ENCODE assay signal across 16 mouse cellular contexts in the genomic region with DNA sequence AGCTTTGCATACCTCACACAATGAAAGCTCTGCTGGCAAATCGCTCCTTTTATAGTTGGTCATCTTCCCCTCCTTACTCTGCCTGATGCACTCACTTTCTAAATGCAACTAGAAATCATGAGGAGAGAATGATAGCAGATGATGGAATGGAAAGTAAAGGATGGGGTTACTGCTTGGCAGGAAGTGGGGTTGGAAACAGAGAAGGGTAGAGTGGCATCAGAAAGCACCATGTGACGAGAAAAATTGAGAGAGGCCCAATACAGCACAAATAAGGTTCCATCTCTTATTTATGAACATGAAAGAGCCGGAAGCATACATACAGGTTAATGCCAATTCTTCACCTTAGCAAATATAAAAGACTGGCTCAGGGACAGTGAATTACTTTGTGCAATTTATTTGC.
"Had no signal": no experiment of that assay in that cellular context is flagged by ENCODE, and none has a peak within 500 bp of the region (broad histone marks: within the 10 kb centered on the region; RNA-seq: fewer than 3 reads in every experiment).

No protein-coding gene starts in this region.

- H3K4me1 ChIP-seq: midbrain, embryonic 13.5 days; midbrain, embryonic 15.5 days; neural tube, embryonic 12.5 days had no signal

- H3K36me3 ChIP-seq: lung, embryonic 15.5 days; midbrain, embryonic 13.5 days; midbrain, embryonic 15.5 days; neural tube, embryonic 12.5 days had no signal

- H3K27me3 ChIP-seq: lung, embryonic 15.5 days; megakaryocyte, embryonic 14.5 days; midbrain, embryonic 13.5 days; midbrain, embryonic 15.5 days; neural tube, embryonic 12.5 days had no signal

- H3K4me2 ChIP-seq: lung, embryonic 15.5 days; midbrain, embryonic 11.5 days; midbrain, embryonic 13.5 days; midbrain, embryonic 15.5 days; neural tube, embryonic 12.5 days had no signal

- H3K9me3 ChIP-seq: lung, embryonic 15.5 days; megakaryocyte, embryonic 14.5 days; midbrain, embryonic 13.5 days; midbrain, embryonic 15.5 days; neural tube, embryonic 12.5 days had no signal

- H3K9ac ChIP-seq: lung, embryonic 15.5 days; midbrain, embryonic 13.5 days; midbrain, embryonic 15.5 days; neural tube, embryonic 12.5 days had no signal

- H3K27ac ChIP-seq: lung, embryonic 15.5 days; macrophage; midbrain, embryonic 13.5 days; midbrain, embryonic 15.5 days; neural tube, embryonic 12.5 days had no signal

- ATAC-seq: lung, postnatal 0 days; midbrain, embryonic 13.5 days; midbrain, embryonic 15.5 days had no signal

- DNase-seq: lung, adult 2 months; lung, postnatal 14 days; lung, postnatal 36 days; right cerebral cortex, postnatal 14 days; spleen, adult 18-20 months; thymus, adult 18-20 months; thymus, postnatal 25 days; thymus, postnatal 4 days had no signal

- H3K4me3 ChIP-seq: lung, embryonic 15.5 days; megakaryocyte, embryonic 14.5 days; midbrain, embryonic 13.5 days; midbrain, embryonic 15.5 days; neural tube, embryonic 12.5 days had no signal
